Mouse (Mus musculus): Measurements from ENCODE around the gene Mbd6.

- TF ChIP-seq CTCF (IDR thresholded peaks at IDR 0.05; ENCODE audit: low read depth, low read length) (no peak), POLR2AphosphoS5 (IDR thresholded peaks at IDR 0.05; ENCODE audit: insufficient replicate concordance, low read depth, low read length) (no peak)
Measured at GRCm38 (mm10) chr10:127335271-127335670, 46.5 kb upstream of the Mbd6 start.
